Mouse (Mus musculus): Measurements from ENCODE around the gene Gprasp1.
"Not testable (repeated sequence)": the region's sequence is repeated elsewhere in the genome, so short reads cannot be mapped to it uniquely, and the experiment has no call there.

DNA sequence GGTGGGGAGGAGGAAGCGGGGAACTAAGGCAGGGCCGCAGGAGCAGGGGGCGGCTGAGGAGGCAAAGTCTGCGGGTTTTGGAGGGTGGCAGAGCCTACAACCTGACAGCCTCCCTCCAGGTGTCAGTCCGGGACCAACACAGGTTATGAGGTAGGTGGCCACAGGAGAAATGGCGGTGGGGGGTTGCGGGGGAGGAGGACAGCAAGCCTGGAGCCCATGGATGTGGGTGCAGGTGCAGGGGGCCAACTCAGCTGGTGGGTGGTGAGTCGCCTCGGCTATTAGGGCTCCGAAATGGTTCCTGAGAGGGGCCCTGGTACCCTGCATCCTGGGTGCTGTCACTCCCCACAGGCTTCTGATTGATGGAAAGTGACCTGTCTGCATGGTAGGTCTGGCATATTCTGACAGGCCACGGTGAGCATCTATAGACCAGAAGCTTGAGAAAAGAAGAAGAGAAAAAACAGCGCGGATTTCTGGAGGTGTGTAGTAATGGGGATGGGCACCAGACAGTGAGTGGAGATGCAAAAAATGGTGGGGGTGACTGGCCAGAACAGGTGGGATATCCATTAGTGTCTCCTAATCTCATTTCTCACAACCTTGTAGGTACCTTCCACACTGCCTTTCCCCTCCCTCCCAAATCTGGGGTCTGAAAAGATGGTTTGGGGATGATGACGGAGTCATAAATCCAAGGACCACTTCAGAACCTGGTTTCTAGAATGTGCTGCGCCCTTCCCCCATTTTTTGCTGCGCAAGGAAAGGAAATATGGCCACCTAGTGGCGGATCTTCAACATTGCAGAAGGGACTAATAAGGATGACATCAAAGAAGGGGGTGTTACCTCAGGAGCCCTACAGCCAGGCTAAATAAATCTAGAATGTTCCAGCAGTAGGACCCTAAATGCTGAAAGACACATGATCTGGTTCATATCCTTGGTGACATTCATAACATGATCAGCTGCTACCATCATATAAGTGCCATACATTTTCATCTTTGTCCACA is 97.2 kb downstream of the Gprasp1 start:
- TF ChIP-seq CTCF (IDR thresholded peaks at IDR 0.05): peak; percentile 66
- not testable (repeated sequence) for TF ChIP-seq EP300 (IDR thresholded peaks at IDR 0.05)
